Mouse (Mus musculus) intestine, postnatal 0 days (tissue): Measurements from ENCODE around the gene Etfdh. TPM values are rescaled to one million over a fixed set of nuclear protein-coding genes. Genes with fewer than 3 reads are reported as not detected.

ENCODE experiments used
- ATAC-seq: fragments of 200-750 bp; cut with Nextera tagmentation; 2 replicates; pipeline ENCODE4 v1.8.0; 2017; ENCODE audit warnings: mild to moderate bottlenecking, moderate TSS enrichment, moderate library complexity
- H3K27ac ChIP-seq: fragments of 300-500 bp; sonication (generic); 2 replicates; pipeline ENCODE4 v1.5.1; 2014; ENCODE audit warnings: mild to moderate bottlenecking, low read depth, low read length, moderate library complexity
- H3K27me3 ChIP-seq: fragments of 300-500 bp; sonication (generic); replicated peaks from 2 replicates; pipeline ENCODE4 v1.6.1; 2014; ENCODE audit warnings: low read length, mixed read lengths; ENCODE audit not compliant: control insufficient read depth, insufficient read depth
- H3K36me3 ChIP-seq: fragments of 300-500 bp; sonication (generic); 2 replicates; pipeline ENCODE4 v1.6.1; 2014; ENCODE audit warnings: mild to moderate bottlenecking, moderate library complexity; ENCODE audit not compliant: control insufficient read depth, insufficient read depth
- H3K4me1 ChIP-seq: fragments of 300-500 bp; sonication (generic); replicated peaks from 2 replicates; pipeline ENCODE4 v1.6.1; 2014; ENCODE audit warnings: antibody characterized with exemption, low read length, mixed read lengths; ENCODE audit not compliant: control insufficient read depth, insufficient read depth
- H3K4me2 ChIP-seq: fragments of 300-500 bp; sonication (generic); replicated peaks from 2 replicates; pipeline ENCODE4 v1.6.1; 2014; ENCODE audit warnings: low read depth, mild to moderate bottlenecking, moderate library complexity
- H3K4me3 ChIP-seq: fragments of 300-500 bp; sonication (generic); 2 replicates; pipeline ENCODE4 v1.5.1; 2014; ENCODE audit warnings: low read depth, low read length
- H3K9ac ChIP-seq: fragments of 300-500 bp; sonication (generic); 2 replicates; pipeline ENCODE4 v1.6.1; 2014; ENCODE audit warnings: mild to moderate bottlenecking, low read depth, low read length
- H3K9me3 ChIP-seq: fragments of 300-500 bp; sonication (generic); 2 replicates; pipeline ENCODE4 v1.6.1; 2016; ENCODE audit warnings: mixed run types; ENCODE audit not compliant: control insufficient read depth
- CTCF ChIP-seq: sonication (generic); IDR thresholded peaks from 2 replicates; pipeline ENCODE4 v1.5.1; 2016; ENCODE audit warnings: low read depth, mild to moderate bottlenecking, control low read depth, antibody characterized with exemption, moderate library complexity
- WGBS: fragments of 180-500 bp; shearing (Covaris S2); extraction: QIAGEN DNeasy Blood & Tissue Kit; methylation state at CpG from one replicate; pipeline ENCODE4 v1.1.7; 2014; 5-methylcytosine and 5-hydroxymethylcytosine counted together
- polyA plus RNA-seq: library from polyadenylated mRNA; unstranded; fragments of >200 nt; fragmentation: Nextera tagmentation; extraction: Ambion mirVana; gene quantifications from 2 replicates; pipeline ENCODE4 v1.2.1, GENCODE M21; 2015

Etfdh gene
- polyA plus RNA-seq, 1 experiment from 2014 or later: 111 TPM

GRCm38 (mm10) chr3:79555061-79555460 is 74.2 kb downstream of the Etfdh start:
- H3K27ac ChIP-seq: no peak overlapping the region
- H3K9me3 ChIP-seq: no peaks in the 10 kb centered on the region
- H3K27me3 ChIP-seq: no peaks in the 10 kb centered on the region
- WGBS: 75% methylated on average over 6 of the region's 6 CpGs
- H3K9ac ChIP-seq: no peak overlapping the region
- H3K4me3 ChIP-seq: no peak overlapping the region
- no peak for TF ChIP-seq CTCF
- no peak for ATAC-seq
- no peaks in the 10 kb centered on the region for H3K36me3 ChIP-seq
- no peak overlapping the region for H3K4me2 ChIP-seq
- peaks cover 4% of the 10 kb centered on the region; the same call in 1 of the 2 replicates for H3K4me1 ChIP-seq

Other genes with a start within 250 kb of the Etfdh start
- gene Fnip2, start 61.7 kb downstream of the Etfdh start, polyA plus RNA-seq: 3.3 and 3.4 TPM in 2 replicates
- 28.7 and 30.7 TPM in 2 replicates for gene Ppid, start 38.2 kb downstream of the Etfdh start, polyA plus RNA-seq
- gene 4930579G24Rik, start 421 bp downstream of the Etfdh start, polyA plus RNA-seq: 7.6 and 8.9 TPM in 2 replicates
- 0.03 and 0.04 TPM in 2 replicates for gene Rxfp1, start 108.4 kb upstream of the Etfdh start, polyA plus RNA-seq
- 59.3 and 73.8 TPM in 2 replicates for gene Tmem144, start 223.3 kb upstream of the Etfdh start, polyA plus RNA-seq